Mouse (Mus musculus): Measurements from ENCODE around the gene Itga4.

The Itga4 gene

GRCm38 (mm10) chr2:79352100-79352802 is 97.0 kb downstream of the Itga4 start:
- no peak for DNase-seq (ENCODE audit: low spot score in 2 of 2)

GRCm38 (mm10) chr2:79354773-79355172 is 99.5 kb downstream of the Itga4 start:
- DNase-seq (ENCODE audit: low spot score in 2 of 2): no peak

GRCm38 (mm10) chr2:79357835-79358234 is 102.6 kb downstream of the Itga4 start:
- DNase-seq (ENCODE audit: low spot score in 2 of 2): peak; percentile 26 to 59

GRCm38 (mm10) chr2:79362029-79362428 is 106.8 kb downstream of the Itga4 start:
- peak; percentile 47 to 70 for DNase-seq (ENCODE audit: low spot score in 2 of 2)

- DNase-seq (ENCODE audit: low spot score in 2 of 2): no peak
Measured at GRCm38 (mm10) chr2:79363920-79364319, 108.7 kb downstream of the Itga4 start.

- no peak for DNase-seq (ENCODE audit: low spot score in 2 of 2)
Measured at GRCm38 (mm10) chr2:79367451-79368450, 112.5 kb downstream of the Itga4 start.

GRCm38 (mm10) chr2:79368661-79369060 is 113.4 kb downstream of the Itga4 start:
- DNase-seq (ENCODE audit: low spot score in 2 of 2): no peak

- no peak for DNase-seq (ENCODE audit: low spot score in 2 of 2)
Measured at GRCm38 (mm10) chr2:79369061-79369524, 113.9 kb downstream of the Itga4 start.

- DNase-seq (ENCODE audit: low spot score in 2 of 2): no peak
Measured at GRCm38 (mm10) chr2:79369905-79370304, 114.7 kb downstream of the Itga4 start.

- DNase-seq (ENCODE audit: low spot score in 2 of 2): no peak
Measured at GRCm38 (mm10) chr2:79370711-79371312, 115.6 kb downstream of the Itga4 start.

GRCm38 (mm10) chr2:79371326-79372153 is 116.3 kb downstream of the Itga4 start:
- no peak for DNase-seq (ENCODE audit: low spot score in 2 of 2)

- no peak for DNase-seq (ENCODE audit: low spot score in 2 of 2)
Measured at GRCm38 (mm10) chr2:79372154-79372467, 116.9 kb downstream of the Itga4 start.

GRCm38 (mm10) chr2:79372486-79373200 is 117.4 kb downstream of the Itga4 start:
- no peak for DNase-seq (ENCODE audit: low spot score in 2 of 2)

GRCm38 (mm10) chr2:79378346-79379086 is 123.3 kb downstream of the Itga4 start:
- DNase-seq (ENCODE audit: low spot score in 2 of 2): no peak

- DNase-seq (ENCODE audit: low spot score in 2 of 2): no peak
Measured at GRCm38 (mm10) chr2:79379087-79380041, 124.1 kb downstream of the Itga4 start.
